Mouse (Mus musculus): ENCODE measurements around the gene Stk38l.
"Not testable (repeated sequence)": the region's sequence is repeated elsewhere in the genome, so short reads cannot be mapped to it uniquely, and the experiment has no call there.

Gene Stk38l

DNA sequence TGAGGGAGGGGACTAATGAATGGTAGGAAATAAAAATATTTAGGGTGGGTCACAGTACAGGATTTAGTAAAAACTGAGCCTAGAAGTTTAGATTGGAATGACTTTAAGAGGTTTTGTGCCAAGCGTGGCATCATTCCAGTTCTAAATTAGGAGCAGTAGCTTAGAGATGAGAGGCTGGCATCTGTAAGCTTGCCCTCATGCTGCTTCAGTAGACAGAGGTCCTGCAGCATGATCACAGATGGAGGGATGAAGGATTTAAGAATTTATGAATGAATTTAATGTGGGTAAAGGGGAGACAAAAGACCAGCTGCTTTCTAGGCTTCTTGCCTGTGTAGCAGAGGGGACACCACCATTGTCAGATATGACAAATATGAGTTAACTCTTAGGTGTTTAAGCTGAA, 14.1 kb downstream of the Stk38l start:
- DNase-seq = peak; percentile 26

DNA sequence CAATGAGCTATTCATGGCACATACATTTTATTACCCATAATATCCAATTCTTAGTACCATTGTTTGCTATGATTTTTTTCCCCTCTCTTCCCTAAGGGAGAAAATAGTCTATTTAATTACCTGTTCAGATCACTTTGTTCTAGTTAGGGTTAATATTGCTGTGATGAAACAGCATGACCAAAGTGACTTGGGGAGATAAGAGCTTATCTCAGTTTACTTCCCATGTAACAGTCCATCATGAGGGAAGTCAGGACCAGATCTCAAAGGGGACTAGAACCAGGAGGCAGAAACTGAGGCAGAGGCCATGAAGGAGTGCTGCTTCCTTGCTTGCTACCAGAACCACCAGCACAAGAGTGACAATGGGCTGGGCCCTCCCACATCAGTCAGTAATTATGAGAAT, 15.9 kb downstream of the Stk38l start:
- no peak for DNase-seq

DNA sequence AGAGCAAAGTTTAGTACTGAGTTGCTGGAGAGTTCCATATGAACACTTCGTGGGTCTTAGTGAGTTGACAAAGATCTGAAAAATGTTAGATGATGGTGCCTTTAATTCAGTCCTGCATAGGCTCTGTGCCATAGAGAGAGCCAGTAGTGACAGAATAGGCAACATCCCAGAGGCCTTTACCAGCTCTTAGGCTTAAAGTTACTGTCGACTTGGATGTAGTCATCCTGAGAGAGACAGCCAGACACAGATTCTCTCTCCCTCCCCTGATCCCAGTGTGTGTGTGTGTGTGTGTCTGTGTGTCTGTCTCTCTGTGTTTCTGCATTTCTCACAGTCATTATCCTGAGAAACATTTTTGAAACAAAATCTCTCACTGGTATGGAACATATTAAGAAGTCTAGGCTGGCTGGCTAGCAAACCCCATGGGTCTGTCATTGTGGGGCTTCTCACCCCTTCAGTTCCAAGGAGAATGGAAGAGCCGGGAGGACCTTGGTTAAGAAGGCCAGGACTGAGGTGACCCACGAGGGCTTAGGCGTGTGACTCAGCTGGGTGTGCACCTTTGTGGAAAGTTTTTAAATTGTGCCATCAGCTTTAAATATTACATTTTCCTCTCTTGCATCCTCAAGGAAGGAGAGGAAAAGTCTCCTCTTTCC, 17.3 kb downstream of the Stk38l start:
- DNase-seq = no peak

DNA sequence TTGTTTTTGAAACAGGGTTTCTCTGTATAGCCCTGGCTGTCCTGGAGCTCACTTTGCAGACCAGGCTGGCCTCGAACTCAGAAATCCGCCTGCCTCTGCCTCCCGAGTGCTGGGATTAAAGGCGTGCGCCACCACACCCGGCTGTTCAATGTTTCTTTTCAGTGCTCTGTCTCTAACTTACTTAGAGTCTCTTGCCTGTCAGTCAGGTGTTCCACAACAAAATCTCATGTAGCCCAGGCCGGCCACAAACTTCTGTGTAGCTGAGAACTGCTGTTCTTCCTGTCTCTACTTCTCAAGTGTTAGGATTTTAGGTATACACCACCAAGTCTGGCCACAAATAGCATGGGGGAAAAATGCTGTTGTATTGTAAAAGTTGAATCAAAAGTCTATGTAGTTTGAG, 19.5 kb downstream of the Stk38l start:
- not testable (repeated sequence) for DNase-seq

DNA sequence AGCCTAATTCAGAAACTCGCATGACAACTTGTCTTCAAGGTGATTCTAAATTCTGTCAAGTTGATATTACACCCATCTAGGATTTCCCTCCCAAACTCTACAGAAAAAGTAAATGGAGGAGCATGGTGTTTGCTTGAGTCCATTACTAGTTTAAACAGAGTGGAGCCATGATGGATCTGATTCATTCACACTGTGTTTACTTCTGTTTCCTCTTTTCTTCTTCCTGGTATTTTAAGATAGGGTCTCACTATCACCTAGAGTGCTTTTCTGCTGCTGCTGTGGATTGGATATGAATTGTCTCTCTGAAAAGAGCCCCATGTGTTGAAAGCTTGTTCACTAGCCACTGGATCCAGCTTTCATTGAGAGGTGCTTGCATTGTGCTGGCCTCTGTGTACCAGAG, 20.4 kb downstream of the Stk38l start:
- DNase-seq = no peak

DNA sequence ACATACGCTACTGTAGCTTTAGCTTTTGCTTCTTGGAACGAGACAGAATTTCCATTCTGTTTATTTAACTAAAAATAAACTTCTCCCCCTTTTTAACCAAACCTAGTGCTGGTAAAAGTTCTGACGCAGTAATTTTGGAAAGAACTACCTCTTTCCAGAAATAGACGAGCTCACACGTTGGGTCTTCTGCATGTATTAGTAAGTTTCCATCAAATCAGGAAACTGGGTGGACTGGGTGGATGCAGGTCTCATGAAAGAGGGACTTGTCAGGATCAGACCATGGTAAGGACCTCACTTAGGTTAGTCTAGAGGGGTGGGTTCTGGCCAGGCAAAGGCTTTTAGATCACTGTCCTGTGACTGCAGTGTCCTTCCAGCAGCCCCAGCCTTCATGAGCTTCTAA, 21.8 kb downstream of the Stk38l start:
- no peak for DNase-seq

DNA sequence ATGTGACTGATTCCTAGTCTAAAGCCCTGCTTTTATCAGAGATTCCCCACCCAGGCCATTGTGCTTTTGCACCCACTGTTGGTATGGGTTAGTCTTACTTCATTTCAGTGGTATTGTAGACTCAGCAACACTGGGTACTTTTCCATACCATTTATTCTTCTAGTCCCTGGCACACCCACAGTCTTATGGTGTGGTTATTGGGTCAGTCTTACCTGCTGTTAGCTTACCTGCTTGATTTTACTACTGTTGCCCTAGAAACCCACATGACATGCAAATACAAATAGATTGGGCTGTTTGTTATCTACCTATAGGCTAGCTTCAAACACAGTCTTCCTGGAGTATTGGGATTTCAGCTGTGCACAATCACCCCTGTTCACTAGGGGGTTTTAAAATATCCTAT, 22.3 kb downstream of the Stk38l start:
- no peak for DNase-seq

DNA sequence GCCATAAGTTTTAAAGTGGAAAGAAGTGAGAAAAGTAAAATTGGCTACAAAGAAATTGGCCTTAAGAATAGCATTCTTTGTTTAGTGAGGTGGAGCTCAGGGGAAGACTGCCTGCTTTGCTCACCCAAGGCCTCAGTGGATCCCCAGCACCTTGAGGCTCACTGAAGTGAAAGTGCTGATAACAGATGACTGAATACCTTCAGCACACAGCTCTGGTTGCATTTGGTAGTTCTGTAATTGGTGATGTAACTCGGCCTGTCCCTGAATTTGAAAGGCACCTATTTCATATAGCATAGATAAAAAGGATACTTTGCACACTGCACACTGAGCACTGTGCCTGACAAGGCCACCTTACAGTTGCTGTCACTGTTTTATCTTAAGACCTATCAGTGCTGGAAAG, 23.5 kb downstream of the Stk38l start:
- DNase-seq = no peak

DNA sequence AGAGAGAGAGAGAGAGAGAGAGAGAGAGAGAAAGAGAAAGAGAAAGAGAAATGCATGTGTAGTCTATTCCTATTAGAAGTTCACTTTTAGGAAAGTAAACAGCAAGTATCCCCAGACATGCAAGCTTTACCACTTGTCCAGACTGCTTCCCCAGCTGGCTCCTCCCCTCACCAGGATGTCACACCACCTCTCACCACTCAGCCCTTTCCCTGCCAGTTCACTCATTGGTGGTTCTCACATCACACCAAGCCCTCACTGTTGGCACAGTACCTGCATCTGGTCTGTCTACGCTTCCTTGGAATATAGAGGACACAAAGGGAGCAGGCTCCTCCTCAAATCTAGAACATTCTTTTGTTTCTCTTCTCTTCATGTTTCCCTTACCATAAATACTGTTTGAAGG, 26.9 kb downstream of the Stk38l start:
- DNase-seq = peak; percentile 17

DNA sequence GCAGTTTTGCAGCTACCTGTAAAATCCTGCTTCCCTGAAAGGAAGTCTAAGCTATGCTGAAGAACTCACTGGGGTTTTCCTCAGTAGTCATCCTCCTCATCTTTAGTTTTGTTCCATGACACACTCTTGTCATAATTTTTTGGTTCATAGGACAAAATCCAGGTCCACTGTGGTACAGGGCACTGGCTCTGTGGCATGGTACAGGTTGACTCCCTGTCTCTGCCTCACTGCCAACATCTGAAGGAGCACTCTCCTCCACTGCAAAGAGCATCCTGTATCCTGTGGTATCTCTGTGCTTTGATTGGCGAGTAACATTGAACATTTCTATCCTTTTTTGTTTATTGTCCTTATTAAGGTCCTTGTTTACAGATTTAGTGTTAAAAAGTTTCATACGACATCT, 27.4 kb downstream of the Stk38l start:
- no peak for DNase-seq

DNA sequence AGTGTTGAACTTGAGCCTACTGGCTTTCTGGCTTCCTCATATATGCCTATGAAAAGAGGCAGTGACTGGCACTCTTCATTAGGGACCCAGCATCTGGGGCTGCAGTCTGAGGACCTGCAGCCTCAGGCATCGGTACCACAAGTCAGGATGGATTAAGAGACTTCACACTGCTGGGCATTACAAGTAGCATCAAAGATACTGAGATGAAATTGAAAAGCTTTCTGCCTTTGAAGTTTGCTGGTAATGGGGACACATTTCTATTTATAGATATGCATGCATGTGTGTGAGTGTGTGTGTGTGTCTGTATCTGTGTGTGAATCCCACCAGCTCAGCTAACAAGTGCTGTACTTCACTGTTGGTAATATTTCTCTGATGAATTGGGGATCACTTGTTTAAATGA, 27.8 kb downstream of the Stk38l start:
- DNase-seq = peak; percentile 26

DNA sequence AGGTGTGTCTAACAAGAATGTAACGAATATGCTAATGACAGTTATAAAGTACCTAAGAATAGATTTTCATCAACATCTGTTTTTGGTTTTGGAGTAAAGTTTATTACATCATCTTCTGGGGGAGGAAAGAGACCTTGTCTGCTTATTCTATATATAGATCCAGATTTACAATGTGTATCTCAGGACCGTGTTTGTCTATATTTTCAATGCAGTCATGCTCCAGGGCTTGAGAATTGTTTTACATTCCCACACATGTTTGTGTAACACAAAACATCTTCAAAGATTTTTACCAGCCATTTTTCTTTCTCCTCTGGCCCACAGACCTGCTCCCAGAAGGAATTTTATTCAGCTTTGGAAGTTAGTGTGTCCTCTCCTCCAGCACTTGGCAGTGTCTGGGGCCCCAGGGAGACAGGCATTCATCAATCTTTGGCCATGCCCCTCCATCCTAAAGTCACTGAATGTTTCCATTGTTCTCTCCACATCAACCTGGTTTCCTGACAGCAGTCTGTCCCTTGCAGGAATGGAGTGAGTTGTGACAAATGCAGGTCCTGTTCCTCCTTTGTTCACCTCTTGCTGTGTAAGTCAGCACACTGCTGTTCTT, 28.9 kb downstream of the Stk38l start:
- DNase-seq = no peak

DNA sequence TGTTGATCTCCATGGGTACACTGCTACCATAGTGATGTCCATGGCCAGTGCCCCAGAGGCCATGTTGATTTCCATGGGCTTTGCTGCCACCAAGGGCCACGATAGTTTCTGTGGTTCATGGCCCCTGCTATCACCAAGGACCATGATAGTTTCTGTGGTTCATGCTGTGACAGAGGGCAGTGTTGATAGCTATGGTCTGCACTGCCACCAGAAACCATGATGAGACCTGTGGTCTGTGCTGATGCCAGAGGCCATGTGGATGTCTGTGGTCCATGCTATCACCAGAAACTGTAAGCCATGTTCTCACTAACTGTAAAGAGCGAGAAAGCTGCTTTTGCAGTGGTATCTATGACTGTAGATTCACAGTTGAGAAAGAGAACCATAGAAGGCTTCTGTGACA, 30.3 kb downstream of the Stk38l start:
- no peak for DNase-seq

DNA sequence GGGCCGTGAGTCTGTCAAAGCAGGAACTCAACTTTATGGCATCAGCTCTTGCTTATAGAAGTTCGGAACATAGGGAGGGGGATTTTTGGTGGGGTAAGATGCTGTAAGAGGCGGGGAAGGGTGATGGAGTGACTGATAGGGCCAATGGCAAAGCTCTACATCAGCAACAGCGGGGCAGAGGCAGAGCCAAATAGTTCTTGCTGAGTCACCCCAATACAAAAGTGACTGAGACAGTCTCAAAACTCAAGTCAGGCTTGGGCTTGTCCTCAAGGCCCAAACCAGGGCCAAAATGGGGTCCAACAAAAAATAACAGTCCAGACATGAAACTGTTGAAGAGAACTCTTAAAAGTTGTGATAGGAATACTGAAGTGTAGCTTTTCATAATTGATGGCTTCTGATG, 30.9 kb downstream of the Stk38l start:
- no peak for DNase-seq

DNA sequence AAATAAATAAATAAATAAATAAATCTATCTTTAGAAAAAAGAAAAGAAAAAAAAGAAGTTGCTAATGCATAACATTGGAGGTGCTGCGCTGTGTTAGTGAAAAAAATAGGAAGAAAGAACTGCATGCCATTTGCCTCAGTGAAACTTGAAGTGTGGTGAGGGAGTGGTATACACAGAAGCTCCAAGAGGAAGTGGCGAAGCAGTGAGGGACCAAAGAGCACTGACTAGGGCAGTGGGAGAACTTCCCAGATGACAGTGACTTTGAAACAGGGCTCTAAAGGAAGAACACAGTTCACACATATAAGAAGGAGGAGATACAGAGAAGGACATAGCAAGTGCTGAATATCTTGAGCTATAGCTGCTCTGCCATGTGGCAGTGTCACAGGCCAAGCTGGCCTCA, 34.2 kb downstream of the Stk38l start:
- no peak for DNase-seq

DNA sequence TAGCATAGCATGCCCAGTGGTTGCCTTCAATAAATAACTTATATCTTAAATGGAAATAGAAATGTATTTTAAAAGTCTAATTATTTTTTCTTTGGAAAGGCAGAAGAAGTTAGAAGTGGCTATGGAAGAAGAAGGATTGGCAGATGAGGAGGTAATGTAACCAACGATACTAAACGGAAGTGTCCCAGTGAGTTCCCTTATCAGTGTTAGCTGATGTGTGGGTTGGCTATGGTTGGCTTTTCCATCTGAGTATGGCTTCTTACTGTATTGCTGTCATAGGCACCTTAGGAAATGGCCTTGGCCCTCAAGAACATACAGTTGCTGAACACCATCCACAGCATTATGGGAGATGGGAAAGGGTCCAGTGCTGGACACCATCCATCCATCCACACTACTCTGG, 35.2 kb downstream of the Stk38l start:
- DNase-seq = no peak

DNA sequence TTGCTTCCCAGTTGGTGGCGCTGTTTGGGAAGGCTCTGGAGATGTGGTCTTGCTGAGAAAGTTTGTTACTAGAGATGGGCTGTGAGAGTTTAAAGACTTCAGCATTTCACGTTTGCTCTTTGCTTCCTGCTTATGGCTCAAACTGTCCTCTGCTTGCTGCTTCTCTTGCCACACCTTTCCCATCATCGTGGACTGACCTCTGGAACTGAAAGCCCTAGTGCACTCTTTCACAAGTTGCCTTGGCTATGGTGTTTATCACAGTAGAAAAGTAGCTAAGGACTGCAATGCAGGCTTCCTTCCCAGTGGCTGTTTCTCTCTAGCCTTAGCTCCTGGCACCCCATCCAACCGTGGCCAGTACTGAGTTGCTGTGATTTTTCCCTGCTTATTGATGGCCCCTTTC, 35.9 kb downstream of the Stk38l start:
- DNase-seq = no peak

DNA sequence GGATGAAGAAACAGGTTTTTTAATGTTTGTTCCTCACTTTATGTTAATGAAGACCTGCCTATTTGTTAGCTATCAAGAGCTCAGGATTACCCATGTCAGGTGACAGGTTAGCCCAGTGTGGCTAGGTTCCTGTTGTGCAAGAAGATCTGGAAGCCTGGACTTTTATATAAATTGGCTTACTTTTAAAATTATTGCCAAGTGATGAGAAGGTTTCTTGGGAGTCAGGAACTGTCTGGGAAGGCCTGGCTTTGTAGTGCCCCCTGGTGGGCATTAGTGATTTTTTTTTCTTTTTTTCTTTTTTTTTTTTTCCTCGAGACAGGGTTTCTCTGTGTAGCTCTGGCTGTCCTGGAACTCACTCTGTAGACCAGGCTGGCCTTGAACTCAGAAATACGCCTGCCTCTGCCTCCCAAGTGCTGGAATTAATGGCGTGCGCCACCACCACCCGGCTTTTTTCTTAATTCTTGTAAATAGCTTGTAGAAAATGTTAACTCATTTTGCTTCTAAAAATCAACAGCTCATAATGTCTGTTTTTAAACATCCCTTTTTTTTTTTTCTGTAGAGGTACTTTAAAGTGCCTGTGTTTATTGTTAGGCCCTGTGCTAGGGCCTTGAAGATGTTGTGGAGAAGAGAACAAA, 37.6 kb downstream of the Stk38l start:
- DNase-seq = peak; percentile 64

DNA sequence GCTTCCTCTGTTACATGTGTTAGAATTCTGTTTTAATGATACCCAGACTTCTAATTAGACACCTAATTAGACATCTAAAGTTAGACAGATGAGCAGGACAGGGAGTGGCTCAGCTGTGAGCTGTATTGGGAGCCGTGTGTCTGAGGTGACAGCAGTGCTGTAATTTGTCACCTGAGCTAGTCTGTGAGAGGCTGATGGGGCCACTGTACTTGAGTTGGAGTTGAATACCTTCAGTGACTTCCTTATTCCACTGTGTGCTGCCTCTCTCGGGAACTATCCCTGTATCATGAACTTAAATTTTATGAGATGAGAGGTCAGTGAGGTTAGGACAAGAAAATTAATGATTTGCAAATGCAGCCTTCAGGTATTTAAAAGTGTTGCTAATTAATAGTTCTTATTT, 39.8 kb downstream of the Stk38l start:
- no peak for DNase-seq

DNA sequence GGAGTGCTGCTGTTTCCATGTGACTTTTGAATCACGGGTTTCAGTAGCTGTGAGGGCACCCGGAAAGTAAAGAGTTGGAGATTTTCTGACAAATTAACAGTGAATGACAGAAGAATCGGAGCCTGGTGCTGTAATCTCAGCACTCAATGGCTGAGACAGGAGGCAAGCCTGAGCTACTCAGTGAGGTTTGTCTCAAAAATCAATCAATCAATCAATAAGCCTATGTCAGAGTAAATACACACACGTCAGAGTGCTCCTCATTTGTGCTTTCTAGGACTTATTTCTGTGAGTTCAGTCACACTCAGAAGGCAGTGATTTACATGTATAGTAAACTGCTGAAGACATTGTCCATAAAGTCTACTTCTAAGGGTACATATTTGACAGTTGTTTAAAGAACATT, 40.5 kb downstream of the Stk38l start:
- no peak for DNase-seq

DNA sequence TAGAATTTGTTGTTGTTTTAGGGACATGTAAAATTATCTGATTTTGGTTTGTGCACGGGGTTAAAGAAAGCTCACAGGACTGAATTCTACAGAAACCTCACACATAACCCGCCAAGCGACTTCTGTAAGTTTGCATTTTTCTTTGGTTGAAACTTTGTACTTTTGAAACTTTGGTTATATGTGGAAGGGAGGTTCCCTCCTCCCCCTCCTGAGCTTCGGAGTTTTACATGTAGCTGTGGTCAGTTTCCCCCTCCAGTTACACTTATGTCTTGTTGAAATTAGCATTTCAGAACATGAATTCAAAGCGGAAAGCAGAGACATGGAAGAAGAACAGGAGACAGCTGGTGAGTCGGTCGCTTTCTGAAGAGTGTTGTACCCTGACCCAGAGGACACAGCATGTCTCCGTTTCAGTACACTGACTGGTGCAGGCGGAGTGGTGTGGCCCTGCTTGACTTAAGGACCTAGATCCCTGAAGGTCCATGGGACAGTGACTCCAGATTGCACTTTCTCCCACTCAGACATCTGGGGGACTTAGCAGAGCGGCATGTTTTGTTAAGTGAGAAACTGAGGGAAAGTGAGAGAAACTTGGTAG, 44.1 kb downstream of the Stk38l start:
- DNase-seq = no peak

DNA sequence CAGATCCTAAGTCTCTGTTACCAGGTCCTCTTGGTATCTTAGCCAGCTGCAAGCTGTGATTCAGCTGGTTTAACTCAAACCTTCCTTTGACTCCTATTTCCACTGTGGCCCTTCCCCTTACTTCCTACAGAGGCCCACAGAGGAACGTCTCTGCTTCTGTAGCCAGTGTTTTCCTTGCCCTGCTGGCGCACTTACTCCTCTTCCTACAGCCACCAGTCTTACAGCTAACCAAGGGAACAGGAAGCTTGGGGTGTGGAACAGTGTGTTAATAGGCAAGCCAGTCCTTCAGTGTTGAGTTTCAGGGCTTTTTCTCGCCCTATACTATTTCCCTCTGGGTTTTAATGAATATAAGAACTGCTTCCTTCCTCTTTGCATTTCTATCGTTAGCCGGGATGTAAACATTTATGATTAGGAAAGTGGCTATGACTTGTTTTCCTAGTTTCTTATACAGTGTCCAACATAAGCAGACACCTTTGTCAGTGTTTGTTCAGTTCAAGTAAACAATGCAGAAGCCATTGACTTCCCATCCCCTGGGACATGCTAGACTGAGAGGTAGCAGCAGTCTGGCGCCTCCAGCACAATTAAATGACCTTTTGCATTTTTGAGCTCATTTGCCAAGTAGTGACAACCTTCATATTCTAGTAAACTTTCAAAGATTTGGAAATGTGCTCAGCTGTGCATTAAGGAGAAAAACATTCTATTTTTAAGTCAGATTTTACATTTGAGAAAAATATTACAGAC, 45.4 kb downstream of the Stk38l start:
- no peak for DNase-seq

DNA sequence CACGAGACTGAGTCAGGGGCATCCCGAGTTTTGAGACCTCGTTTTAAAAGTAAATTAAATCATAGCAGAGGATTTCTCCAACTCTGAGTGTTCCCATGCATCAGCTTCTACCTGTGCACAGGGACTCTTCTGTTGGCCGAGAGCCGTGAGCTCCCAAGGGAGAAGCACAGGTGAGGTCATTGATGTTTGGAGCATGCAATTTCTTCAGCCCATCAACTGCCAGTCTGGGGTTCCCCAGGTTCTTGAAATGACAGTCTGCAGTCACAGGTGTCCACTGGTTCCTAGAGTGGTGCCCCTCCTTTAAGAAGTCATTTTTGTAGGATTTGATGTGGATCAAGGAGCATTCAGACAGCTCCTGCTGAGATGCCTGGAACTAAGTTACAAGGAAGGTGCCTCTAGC, 46.0 kb downstream of the Stk38l start:
- DNase-seq = no peak

DNA sequence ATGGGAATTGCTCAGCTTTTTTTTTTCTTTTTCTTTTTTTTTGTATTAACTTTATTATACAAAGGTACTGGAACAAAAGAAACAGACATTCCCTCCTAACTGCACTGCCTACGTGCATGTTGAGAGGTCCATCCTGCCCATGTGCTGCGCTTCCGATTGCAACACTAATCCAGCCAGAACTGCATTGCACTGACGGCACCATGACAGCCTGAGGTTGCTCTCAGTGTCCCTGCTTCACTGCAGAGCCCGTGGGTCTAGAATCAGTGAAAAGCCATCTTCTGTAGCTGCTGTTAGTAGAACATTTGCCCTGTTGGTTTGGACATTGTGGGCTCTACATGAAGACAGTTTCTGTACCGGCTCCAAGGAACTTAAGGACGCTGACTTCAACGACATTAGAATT, 51.1 kb downstream of the Stk38l start:
- not testable (repeated sequence) for DNase-seq
